Comparison of ENCODE assay signal across 15 mouse cellular contexts in the genomic region with DNA sequence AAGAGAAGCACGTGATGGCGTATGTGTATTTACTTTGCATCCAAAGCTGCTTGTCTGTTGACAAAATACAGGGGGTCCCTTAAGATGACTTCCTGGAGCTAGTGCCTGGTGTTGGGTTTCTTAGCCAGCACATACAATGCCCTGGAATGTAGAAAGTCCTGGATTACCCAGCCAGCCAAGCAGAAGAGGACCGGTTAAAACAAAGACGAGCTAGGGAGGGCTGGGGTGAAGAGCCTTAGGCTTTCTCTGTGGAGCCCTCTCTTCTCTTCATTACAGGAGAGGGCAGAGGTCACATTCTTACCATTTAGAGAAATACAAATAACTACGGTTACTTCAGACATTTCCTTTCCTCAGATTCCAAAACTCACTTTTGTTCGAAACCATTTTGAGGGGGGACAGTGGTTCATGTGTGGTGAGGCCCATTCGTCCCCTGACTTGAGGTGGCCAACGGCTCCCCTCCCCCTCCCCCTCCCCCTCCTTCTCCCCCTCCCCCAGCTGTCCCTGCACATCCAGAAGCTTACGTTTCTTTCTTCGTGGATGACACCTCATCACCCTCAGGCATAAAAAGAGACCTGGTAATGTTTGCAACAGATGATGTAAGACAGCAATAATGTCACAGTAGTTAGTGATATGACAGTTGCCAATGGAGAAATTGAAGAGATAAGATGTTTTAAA.
DNase-seq lines count a peak whose midpoint lies in the region; ATAC-seq and TF ChIP-seq lines count a peak whose summit lies in the region.
"Had no signal": no experiment of that assay in that cellular context is flagged by ENCODE, and none has a peak within 500 bp of the region (broad histone marks: within the 10 kb centered on the region; RNA-seq: fewer than 3 reads in every experiment).

No protein-coding gene starts in this region.

- peak; percentile 68 for ATAC-seq in kidney, embryonic 14.5 days (ENCODE audit: low FRiP score, low TSS enrichment)
- ATAC-seq in hindbrain, postnatal 0 days: 0 out of 2 replicates have a peak, but pooled peaks have one; percentile 49
- ATAC-seq: intestine, postnatal 0 days had no signal

- no peak overlapping the region for H3K27ac ChIP-seq in kidney, embryonic 14.5 days (ENCODE audit: low read depth, low read length)
- H3K27ac ChIP-seq in hindbrain, postnatal 0 days: no peak overlapping the region
- H3K27ac ChIP-seq: liver, embryonic 15.5 days had no signal

- H3K27me3 ChIP-seq in kidney, embryonic 14.5 days (ENCODE audit: control insufficient read depth, insufficient read depth, low read length): no peaks in the 10 kb centered on the region
- no peaks in the 10 kb centered on the region for H3K27me3 ChIP-seq in hindbrain, postnatal 0 days (ENCODE audit: insufficient read depth, low read length)
- H3K27me3 ChIP-seq: liver, embryonic 15.5 days had no signal

- no peaks in the 10 kb centered on the region; the same call in 1 of the 2 replicates for H3K4me1 ChIP-seq in kidney, embryonic 14.5 days (ENCODE audit: control insufficient read depth, insufficient read depth, low read length)
- H3K4me1 ChIP-seq in hindbrain, postnatal 0 days (ENCODE audit: insufficient read depth, low read length): no peaks in the 10 kb centered on the region
- H3K4me1 ChIP-seq: liver, embryonic 15.5 days had no signal

- TF ChIP-seq CTCF in hindbrain, postnatal 0 days (IDR thresholded peaks at IDR 0.05; ENCODE audit: low read depth): no peak

- no peak for DNase-seq in kidney, adult 11 months
- DNase-seq in Muller cell, postnatal 12 days (ENCODE audit: inconsistent ontology term): peak; percentile 36
- peak; percentile 71 for DNase-seq in embryo, embryonic 10.5 days (ENCODE audit: low spot score)
- DNase-seq in hindbrain, postnatal 0 days (ENCODE audit: low spot score): no peak
- DNase-seq in cerebellum, adult 11 months: no peak
- no peak for DNase-seq in spleen, adult 12 weeks (ENCODE audit: low spot score)
- DNase-seq: cerebellum, adult 9-11 months; heart, adult 18-20 months; heart, postnatal 10 days; layer of hippocampus, adult 9-11 months; left cerebral cortex, postnatal 4 days; thymus, adult 18-20 months had no signal

- H3K9ac ChIP-seq in kidney, embryonic 14.5 days (ENCODE audit: low read depth, low read length): no peak overlapping the region
- no peak overlapping the region for H3K9ac ChIP-seq in hindbrain, postnatal 0 days (replicated peaks; ENCODE audit: low read length)
- H3K9ac ChIP-seq: liver, embryonic 15.5 days had no signal

- WGBS in kidney, embryonic 14.5 days: 34% methylated on average over 10 of the region's 10 CpGs
- WGBS in hindbrain, postnatal 0 days: 20% methylated on average over 10 of the region's 10 CpGs

- no peak overlapping the region for H3K4me2 ChIP-seq in kidney, embryonic 14.5 days (replicated peaks; ENCODE audit: low read depth, low read length)
- no peak overlapping the region for H3K4me2 ChIP-seq in hindbrain, postnatal 0 days (ENCODE audit: low read depth, low read length)
- H3K4me2 ChIP-seq: liver, embryonic 15.5 days had no signal

- no peaks in the 10 kb centered on the region for H3K9me3 ChIP-seq in kidney, embryonic 14.5 days (ENCODE audit: control insufficient read depth, low read length)
- H3K9me3 ChIP-seq in hindbrain, postnatal 0 days (ENCODE audit: low read length): no peaks in the 10 kb centered on the region
- H3K9me3 ChIP-seq: liver, embryonic 15.5 days had no signal

- no peaks in the 10 kb centered on the region for H3K36me3 ChIP-seq in kidney, embryonic 14.5 days (ENCODE audit: control insufficient read depth, insufficient read depth, low read length)
- H3K36me3 ChIP-seq in hindbrain, postnatal 0 days (ENCODE audit: insufficient read depth, low read length): no peaks in the 10 kb centered on the region
- H3K36me3 ChIP-seq: liver, embryonic 15.5 days had no signal

- no peak overlapping the region for H3K4me3 ChIP-seq in kidney, embryonic 14.5 days (ENCODE audit: low read length)
- no peak overlapping the region for H3K4me3 ChIP-seq in hindbrain, postnatal 0 days (ENCODE audit: low read length)
- H3K4me3 ChIP-seq: liver, embryonic 15.5 days had no signal

Comparison
In these comparisons a context has a peak if more than half of its experiments do, and no peak if none do; other contexts are left out.
1. DNase-seq: peak in Muller cell, postnatal 12 days (single experiment) and embryo, embryonic 10.5 days (single experiment); none in kidney, adult 11 months (single experiment), hindbrain, postnatal 0 days (single experiment), cerebellum, adult 11 months (single experiment) and spleen, adult 12 weeks (single experiment).